Mouse (Mus musculus): ENCODE data around the gene St3gal3.

St3gal3 gene

DNA sequence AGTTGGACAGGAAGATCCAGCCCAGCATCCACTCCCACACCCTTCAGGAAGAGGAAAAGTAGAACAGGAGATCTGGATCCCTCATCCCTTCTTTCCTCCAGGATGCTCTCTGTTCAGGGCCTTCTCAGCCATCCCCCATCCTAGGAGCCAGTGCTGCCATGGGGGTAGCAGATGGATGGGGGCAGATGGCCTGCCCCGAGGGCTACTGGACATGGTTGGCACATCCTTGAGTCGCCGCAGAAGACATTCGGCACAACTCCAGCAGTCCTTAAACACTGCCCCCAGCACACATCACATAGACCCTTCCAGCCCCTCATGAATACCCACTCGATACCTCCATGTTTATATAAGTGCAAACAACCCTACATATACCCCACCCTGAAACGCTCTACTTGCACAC lies 238.7 kb downstream of the St3gal3 start:
- no peak for DNase-seq (ENCODE audit: low read depth, low spot score)

DNA sequence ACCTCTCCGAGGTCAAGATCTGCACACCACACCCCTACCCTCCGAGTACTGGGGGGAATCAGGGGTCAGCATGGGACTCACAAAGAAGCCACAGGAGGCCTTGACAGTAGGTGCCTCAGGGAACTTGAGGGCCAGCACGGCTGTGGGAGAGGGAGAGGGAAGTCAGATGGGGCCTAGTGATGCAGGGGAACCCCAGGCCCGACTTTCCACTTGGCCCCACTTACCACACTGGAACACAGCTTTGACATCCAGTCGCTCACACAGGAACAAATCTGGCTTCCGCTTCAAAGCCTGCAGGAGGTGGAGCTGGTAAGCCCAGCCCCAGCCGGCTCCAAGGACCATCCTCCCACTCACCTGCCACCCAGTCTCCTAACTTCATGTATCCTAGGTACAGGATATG lies 239.4 kb downstream of the St3gal3 start:
- no peak for DNase-seq (ENCODE audit: low read depth, low spot score)

DNA sequence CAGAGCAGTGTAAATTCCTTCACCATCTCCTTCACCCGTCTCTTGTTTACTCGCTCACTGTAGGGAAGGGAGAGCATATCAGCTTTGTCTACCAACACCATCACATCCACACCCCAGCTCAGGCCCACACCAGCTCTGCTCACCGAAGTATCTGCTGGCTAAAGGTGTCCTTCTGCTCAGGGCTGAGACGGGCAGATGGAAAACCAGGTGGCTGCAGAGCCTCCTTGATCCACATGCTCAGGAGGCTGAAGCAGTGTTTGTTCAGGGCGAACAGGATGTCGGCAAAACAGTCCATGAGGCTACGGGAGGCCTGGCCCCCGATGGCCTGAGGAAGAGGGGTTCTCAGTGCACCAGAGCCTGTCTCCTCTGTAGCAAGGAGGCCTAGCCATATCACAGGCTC lies 240.1 kb downstream of the St3gal3 start:
- DNase-seq (ENCODE audit: low read depth, low spot score) = no peak

DNA sequence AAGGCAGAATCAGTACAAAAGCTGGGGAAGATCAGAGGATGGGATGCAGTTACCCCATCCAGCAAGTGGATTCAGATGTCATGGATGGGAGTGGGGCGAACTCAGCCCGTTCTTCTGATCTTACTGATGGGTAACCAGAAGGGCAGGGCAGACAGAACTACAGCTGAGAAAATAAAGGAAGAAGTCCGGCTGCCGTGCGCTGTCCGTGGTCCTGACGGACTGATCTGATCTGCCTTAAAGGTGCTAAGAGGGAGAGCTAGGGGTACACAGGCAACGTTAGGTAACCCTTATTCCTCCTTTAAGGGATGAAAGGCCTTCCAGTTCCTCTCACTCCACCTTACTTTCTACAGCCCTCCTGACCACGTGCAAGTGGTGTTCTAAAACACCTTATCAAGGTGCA lies 241.3 kb downstream of the St3gal3 start:
- DNase-seq (ENCODE audit: low read depth, low spot score) = peak; percentile 66

DNA sequence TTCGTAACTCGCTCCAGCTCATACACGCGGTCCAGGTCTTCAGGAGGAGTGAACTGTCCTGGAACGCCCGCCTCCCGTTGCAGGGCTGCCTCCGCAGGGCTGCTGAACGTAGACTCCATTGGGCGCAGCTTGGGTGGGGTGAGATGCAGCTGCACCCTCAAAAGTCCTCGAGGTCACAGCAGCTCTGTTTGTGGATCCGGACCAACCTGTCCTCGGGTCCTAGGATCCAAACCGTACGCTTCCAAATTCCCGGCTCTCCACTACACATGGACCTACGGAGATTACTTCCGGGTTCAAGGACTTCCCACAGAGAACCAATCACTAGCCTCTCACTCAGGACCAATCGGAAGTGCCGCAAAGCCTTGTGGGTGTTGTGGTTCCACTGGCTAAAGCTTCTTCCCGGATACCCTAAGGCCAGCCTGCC lies 243.0 kb downstream of the St3gal3 start, which contains the start of gene Dph2:
Gene Dph2, minus strand, starts transcription at position 295 of the 424 bp plus-strand sequence.
- peak; percentile 97 for DNase-seq (ENCODE audit: low read depth, low spot score)

DNA sequence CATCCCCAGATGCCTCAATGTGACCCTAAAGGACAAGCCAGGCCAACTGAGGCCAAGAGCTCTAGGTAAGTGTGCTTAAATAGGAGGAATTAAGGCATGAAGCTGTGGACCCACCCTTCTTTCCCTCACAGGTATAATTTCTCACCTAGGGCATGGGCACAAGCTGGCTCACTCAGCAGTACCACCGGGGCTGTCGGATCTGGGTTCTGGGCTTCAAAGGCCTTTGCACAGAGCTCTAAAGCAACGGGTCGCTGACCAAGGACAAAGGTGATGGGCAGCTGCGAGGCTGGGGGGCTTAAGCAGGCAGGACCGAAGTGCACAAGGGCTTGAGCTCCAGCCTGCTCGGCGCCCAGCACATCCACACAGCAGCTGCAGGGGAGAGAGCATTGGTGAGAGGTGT lies 244.0 kb downstream of the St3gal3 start:
- no peak for DNase-seq (ENCODE audit: low read depth, low spot score)

DNA sequence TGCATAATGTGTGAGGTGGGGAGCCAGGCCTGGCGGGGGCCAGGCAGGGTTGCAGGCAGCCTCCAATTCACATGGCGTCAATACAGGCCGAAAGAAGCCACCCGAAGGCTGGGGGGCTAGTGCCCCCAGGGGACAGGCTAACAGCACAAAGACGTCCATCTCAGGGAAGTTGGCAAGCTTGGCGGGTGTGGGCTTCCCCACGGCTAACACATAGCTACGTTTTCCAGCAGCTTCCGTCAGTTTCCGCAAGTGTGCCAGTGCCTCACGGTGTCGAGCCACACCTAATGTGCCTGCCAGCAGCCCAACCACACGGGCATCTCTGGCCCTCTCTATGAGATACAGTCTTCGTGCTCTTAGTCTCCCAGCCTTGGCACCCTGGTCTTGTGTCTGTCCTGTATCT lies 244.7 kb downstream of the St3gal3 start:
- DNase-seq (ENCODE audit: low read depth, low spot score) = no peak

DNA sequence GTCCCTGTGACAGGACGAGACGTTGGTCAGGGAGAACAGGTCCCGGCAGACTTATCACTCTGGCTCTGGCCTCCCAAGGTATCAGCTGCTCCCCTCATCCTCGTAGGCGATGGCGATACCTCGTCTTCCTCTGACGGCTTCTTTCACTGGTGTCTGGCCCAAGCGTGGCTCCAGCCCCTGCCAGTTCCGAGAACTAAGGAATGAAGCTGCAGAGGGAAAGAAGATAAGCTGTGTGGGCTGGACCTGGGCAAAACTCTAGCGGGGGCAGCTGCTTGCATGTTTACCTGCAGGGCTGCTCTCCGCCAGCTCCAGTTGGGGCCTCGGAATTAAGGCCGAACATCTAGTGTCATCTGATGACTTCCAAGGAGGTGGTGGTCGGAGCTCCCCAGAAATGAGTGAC lies 245.2 kb downstream of the St3gal3 start:
- no peak for DNase-seq (ENCODE audit: low read depth, low spot score)

DNA sequence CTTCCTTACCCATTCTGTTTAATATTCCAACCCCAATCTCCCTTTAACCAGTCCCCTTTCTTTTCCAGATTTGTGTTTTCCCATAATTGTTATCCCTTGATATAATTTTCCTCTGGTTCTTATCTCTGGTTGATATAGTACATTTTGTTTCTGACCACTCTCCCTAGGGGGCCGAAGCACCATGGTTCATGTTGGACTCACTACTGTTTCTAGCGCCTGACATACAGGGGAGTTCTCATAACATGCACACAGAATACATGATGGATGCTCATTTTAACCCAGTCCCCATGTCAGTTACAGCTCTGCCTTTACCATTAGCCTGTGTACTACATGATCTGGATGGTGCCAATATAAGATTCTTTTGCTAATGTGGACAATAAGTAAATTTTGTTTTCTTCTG lies 246.8 kb downstream of the St3gal3 start:
- no peak for DNase-seq (ENCODE audit: low read depth, low spot score)

DNA sequence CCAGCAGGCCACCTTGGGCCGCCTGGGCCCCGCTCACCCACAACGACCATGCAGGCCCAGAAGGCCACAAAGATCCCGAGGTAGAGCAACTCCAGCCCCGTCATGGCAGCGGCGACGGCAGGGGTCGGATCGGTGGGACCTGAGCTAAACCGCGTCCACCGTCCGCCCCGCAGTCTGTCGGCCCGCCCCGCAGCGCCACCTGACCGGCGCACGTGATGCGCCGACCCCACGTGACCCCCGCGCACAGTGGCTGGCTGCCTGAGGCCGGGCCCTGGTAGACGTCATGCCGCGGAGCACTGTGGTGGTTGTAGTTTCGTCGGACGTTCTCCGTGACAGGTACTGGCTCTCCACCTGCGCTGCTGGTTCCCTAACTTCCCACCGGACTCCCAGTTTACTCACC lies 247.6 kb downstream of the St3gal3 start, which contains the start of gene Atp6v0b:
Gene Atp6v0b, minus strand, starts transcription at position 201 of the 400 bp plus-strand sequence.
- peak; percentile 91 for DNase-seq (ENCODE audit: low read depth, low spot score)

DNA sequence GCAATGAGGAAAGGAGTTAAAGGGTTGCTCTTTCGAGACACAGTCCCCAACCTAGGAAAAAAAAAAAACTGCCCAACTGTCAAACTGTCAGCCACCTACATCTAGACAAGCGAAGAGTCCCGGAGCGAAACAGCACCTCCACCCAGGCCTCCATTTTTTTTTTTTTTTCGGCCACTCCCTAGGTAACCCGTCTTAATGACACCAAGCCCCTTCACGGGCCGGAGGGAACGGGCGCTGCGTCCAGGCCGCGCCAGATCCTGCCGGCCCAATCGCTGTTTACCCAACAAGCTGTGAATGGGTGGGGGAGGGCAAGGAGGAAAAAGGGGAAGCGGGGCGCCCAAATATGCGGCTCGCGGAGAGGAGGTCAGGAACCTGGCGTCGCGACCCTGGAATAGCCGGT lies 248.1 kb downstream of the St3gal3 start:
- peak; percentile 54 for DNase-seq (ENCODE audit: low read depth, low spot score)

DNA sequence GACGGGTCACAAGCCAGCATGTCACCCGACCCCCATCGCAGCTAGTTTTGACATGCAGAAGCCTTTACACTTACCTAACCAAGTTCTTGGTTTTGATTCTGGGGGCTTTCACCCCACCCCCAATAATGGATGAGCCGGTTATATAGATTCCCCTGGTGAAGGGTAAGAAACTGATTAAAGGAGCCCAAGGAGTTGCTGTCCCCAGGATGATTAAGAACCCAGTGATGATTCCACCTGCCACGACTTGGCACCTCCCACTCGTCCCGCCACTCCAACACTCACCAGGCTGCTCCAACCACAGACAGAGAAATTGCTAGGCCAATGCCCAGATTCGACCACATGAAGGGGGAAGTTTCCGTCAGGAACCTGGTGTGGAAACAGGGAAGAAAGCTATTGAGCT lies 248.7 kb downstream of the St3gal3 start:
- no peak for DNase-seq (ENCODE audit: low read depth, low spot score)

DNA sequence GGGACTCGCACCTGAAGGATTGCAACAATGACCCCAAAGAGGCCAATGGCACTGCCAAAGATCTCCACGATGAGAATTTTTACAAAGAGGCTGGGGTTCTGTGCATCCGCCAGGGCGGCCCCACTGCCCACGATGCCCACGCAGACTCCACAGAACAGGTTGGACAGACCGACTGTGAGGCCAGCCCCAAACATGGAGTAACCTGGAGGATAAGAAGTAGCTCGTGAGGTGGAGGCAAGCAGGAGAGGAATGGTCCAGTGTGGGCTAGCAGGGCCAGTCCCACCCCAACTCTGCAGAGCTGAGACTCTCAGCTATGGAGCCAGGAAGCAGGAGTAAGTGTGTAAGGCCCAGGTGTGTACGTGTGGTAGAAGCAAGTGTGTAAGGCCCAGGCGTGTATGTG lies 249.6 kb downstream of the St3gal3 start:
- DNase-seq (ENCODE audit: low read depth, low spot score) = no peak

DNA sequence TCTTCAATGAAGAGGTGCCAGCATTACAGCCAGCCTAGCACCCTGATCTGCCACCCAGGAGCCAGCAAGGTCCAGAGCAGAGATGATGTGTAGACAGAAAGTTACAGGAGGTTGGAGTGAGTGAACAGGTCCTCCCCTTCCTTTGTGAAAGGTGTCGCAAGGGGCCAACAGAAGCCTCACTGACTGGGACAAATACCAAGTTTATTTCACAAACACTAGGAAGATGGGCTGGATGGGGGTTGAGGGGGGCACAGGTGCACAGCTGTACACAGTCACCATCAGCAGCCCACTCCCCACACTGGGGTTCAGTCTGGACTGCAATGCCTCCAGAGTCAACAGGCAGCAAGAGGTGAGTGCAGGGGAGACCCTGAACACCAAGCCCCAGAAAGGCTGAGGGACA lies 250.6 kb downstream of the St3gal3 start:
- no peak for DNase-seq (ENCODE audit: low read depth, low spot score)

DNA sequence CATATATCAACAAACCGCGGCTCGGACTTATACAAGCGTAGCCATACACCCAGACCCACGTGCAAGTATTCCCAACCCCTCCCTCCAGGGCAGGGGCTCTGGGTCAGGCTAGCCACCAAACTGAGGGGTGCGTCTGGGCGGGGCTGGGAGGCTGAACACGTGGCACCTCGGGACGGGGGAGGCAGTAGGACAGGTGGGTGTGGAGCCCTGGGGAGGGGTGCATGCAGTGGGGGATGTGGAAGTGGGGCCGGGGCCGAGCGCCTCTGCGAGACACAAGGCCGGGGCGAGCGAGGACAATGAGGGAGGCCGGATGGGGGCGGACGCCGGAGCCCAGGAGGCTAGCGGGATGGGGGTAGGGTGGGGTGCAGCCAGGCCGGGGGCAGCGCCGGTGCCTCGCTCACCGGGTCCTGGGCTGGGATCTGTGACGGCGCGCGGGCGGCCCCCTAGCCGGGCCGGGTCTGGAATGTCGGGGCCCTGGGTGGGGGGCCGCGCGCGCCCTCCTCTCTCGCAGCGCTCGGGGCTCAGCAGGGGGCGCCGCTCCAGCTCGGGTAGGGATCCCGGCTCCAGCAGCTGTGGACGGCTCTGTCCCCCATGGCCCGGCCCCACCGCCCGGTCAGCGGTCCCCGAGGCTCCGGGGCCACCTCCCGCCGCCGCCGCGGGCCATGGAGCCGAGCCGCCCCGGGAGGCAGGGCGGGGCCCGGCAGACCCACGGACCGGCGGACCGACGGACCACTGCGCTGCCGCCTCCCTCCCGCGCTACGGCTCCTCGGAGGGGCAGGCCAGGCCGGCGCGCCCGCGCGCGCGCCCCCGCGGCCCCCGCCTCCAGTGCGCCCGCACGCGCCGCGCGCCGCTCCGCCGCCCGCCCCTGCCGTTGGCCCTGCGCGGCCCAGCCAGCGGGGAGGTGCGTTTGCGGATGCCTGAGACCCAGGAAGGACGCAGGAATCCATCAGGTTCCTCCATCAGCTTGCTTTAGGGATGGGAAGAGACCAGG lies 251.7 kb downstream of the St3gal3 start, which contains the start of gene B4galt2:
Gene B4galt2, minus strand, starts transcription at position 787 of the 991 bp plus-strand sequence.
- peak; percentile 72 for DNase-seq (ENCODE audit: low read depth, low spot score)

Data from R1 (cell line).